Mouse (Mus musculus): Measurements from ENCODE around the gene Ank3. TPM values are rescaled to one million over a fixed set of nuclear protein-coding genes. Genes with fewer than 3 reads are reported as not detected.

Ank3 gene
- polyA plus RNA-seq, 1 experiment from 2014 or later = 8.3 TPM

DNA sequence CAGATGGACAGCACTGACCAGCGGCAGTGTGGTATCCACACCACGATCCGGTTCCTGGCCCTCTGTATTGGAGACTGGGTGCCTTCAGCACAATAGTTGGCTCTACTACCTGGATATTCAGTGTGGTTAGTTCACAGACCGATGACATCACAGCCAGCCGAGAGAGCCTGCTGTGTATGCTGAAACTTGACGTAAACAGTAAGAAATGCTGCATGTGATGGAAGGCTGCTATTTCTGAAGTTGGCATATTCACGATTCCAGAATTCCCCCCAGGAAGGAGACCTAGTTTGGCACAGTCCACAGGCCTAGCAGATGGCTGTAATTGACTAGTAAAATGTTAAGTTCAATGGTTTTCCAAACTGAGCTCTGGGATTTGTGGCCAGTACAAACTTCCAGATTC, 521.2 kb downstream of the Ank3 start:
- no peak overlapping the region for H3K4me2 ChIP-seq
- WGBS (ENCODE audit: insufficient replicate concordance) = 76% methylated on average over 7 of the region's 7 CpGs
- H3K4me3 ChIP-seq (replicated peaks) = no peak overlapping the region
- H3K36me3 ChIP-seq (replicated peaks) = no peaks in the 10 kb centered on the region
- H3K9ac ChIP-seq = no peak overlapping the region
- peaks cover 22% of the 10 kb centered on the region for H3K4me1 ChIP-seq (replicated peaks)
- H3K9me3 ChIP-seq (replicated peaks) = no peaks in the 10 kb centered on the region
- H3K27me3 ChIP-seq = peaks cover 62% of the 10 kb centered on the region
- H3K27ac ChIP-seq (replicated peaks) = no peak overlapping the region
- ATAC-seq (ENCODE audit: insufficient read depth) = no peak

DNA sequence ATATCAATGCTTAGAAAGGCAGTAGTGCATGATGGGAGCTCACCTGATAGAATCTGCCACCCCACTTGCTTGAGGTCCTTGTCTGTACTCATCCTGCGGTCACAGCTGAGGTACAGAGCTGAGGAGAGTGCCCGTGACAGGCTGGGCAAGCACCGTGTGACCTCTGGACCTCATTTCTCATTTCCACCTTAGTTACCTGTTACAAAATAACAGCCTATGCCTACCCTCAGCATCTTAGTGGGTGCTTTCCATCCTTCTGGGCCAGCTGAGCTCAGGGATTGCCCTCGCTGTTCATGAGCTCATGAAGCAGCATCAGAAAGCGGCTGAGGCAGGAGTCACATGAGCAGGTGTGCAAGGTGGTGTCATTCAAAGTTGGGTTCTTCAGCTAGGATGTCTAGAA, 523.5 kb downstream of the Ank3 start:
- no peaks in the 10 kb centered on the region for H3K9me3 ChIP-seq (replicated peaks)
- H3K4me1 ChIP-seq (replicated peaks) = peaks cover 30% of the 10 kb centered on the region
- H3K4me3 ChIP-seq (replicated peaks) = no peak overlapping the region
- no peak overlapping the region for H3K4me2 ChIP-seq
- H3K27ac ChIP-seq (replicated peaks) = no peak overlapping the region
- no peak overlapping the region for H3K9ac ChIP-seq
- H3K36me3 ChIP-seq (replicated peaks) = no peaks in the 10 kb centered on the region
- peaks cover 71% of the 10 kb centered on the region for H3K27me3 ChIP-seq
- 71% methylated on average over 5 of the region's 5 CpGs for WGBS (ENCODE audit: insufficient replicate concordance)
- ATAC-seq (ENCODE audit: insufficient read depth) = no peak

GRCm38 (mm10) chr10:69923801-69924200, 525.2 kb downstream of the Ank3 start:
- H3K27me3 ChIP-seq = peaks cover 84% of the 10 kb centered on the region
- H3K9me3 ChIP-seq (replicated peaks) = no peaks in the 10 kb centered on the region
- H3K36me3 ChIP-seq (replicated peaks) = no peaks in the 10 kb centered on the region
- H3K9ac ChIP-seq = peak overlapping the region; percentile 41; the same call in 1 of the 2 replicates
- peak overlapping the region; percentile 74 for H3K4me2 ChIP-seq
- ATAC-seq (ENCODE audit: insufficient read depth) = peak; percentile 19; the same call in 1 of the 2 replicates
- H3K4me3 ChIP-seq (replicated peaks) = peak overlapping the region; percentile 46
- 26% methylated on average over 8 of the region's 8 CpGs for WGBS (ENCODE audit: insufficient replicate concordance)
- H3K4me1 ChIP-seq (replicated peaks) = peaks cover 30% of the 10 kb centered on the region
- peak overlapping the region; percentile 80 for H3K27ac ChIP-seq (replicated peaks)

DNA sequence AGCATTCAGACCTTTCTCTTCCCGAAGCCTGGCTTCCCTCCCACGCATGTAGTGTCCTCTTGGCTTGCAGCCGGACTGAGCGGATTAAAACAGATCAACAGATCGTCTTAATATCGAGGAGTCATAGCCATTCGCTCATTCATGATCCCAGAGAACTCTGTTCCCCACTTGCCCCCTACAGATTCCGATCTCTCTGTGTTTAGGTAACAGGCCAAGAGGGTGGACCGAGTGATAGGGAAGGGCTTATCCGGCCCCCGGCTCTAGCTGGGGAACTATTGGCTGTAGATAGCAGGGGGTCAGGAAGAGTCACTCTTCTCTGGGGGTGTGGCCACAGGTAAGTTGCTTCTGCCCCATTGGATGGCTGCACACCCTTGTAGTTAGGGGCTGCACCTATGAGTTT, 525.7 kb downstream of the Ank3 start:
- Histone ChIP-seq H3K36me3 (replicated peaks) (no peaks in the 10 kb centered on the region), H3K27ac (replicated peaks) (peak overlapping the region; percentile 80), H3K4me1 (replicated peaks) (peaks cover 30% of the 10 kb centered on the region), H3K4me3 (replicated peaks) (peak overlapping the region; percentile 46), H3K4me2 (peak overlapping the region; percentile 74), H3K9me3 (replicated peaks) (no peaks in the 10 kb centered on the region), H3K9ac (peak overlapping the region; percentile 41; the same call in 1 of the 2 replicates), H3K27me3 (peaks cover 82% of the 10 kb centered on the region)
- ATAC-seq (ENCODE audit: insufficient read depth) = peak; percentile 82
- 7% methylated on average over 11 of the region's 11 CpGs for WGBS (ENCODE audit: insufficient replicate concordance)

GRCm38 (mm10) chr10:69924845-69925244, 526.3 kb downstream of the Ank3 start:
- Histone ChIP-seq H3K27ac (replicated peaks) (peak overlapping the region; percentile 80), H3K4me1 (replicated peaks) (peaks cover 30% of the 10 kb centered on the region), H3K9me3 (replicated peaks) (no peaks in the 10 kb centered on the region), H3K27me3 (peaks cover 82% of the 10 kb centered on the region), H3K4me2 (peak overlapping the region; percentile 74), H3K4me3 (replicated peaks) (peak overlapping the region; percentile 46), H3K36me3 (replicated peaks) (no peaks in the 10 kb centered on the region), H3K9ac (peak overlapping the region; percentile 39)
- WGBS (ENCODE audit: insufficient replicate concordance) = 3% methylated on average over 14 of the region's 14 CpGs
- peak; percentile 47 for ATAC-seq (ENCODE audit: insufficient read depth)

- H3K9me3 ChIP-seq (replicated peaks) = no peaks in the 10 kb centered on the region
- peak overlapping the region; percentile 80 for H3K27ac ChIP-seq (replicated peaks)
- peak overlapping the region; percentile 46 for H3K4me3 ChIP-seq (replicated peaks)
- peaks cover 29% of the 10 kb centered on the region for H3K4me1 ChIP-seq (replicated peaks)
- WGBS (ENCODE audit: insufficient replicate concordance) = 2% methylated on average over 19 of the region's 19 CpGs
- peak overlapping the region; percentile 74 for H3K4me2 ChIP-seq
- H3K9ac ChIP-seq = peak overlapping the region; percentile 39; the same call in 1 of the 2 replicates
- H3K36me3 ChIP-seq (replicated peaks) = no peaks in the 10 kb centered on the region
- peaks cover 81% of the 10 kb centered on the region for H3K27me3 ChIP-seq
- peak; percentile 49 for ATAC-seq (ENCODE audit: insufficient read depth)
These were observed 526.9 kb downstream of the Ank3 start for GRCm38 (mm10) chr10:69925285-69926157.

- Histone ChIP-seq H3K4me2 (peak overlapping the region; percentile 74), H3K4me1 (replicated peaks) (peaks cover 25% of the 10 kb centered on the region), H3K36me3 (replicated peaks) (no peaks in the 10 kb centered on the region), H3K27me3 (peaks cover 74% of the 10 kb centered on the region), H3K27ac (replicated peaks) (peak overlapping the region; percentile 80), H3K9ac (0 out of 2 replicates have a peak overlapping the region, but pooled peaks have one; percentile 18), H3K9me3 (replicated peaks) (no peaks in the 10 kb centered on the region), H3K4me3 (replicated peaks) (peak overlapping the region; percentile 46)
- no peak for ATAC-seq (ENCODE audit: insufficient read depth)
- WGBS (ENCODE audit: insufficient replicate concordance) = 4% methylated on average over 11 of the region's 11 CpGs
These were observed 527.7 kb downstream of the Ank3 start for GRCm38 (mm10) chr10:69926158-69926882.

- no peak for ATAC-seq (ENCODE audit: insufficient read depth)
These were observed 528.4 kb downstream of the Ank3 start for GRCm38 (mm10) chr10:69927012-69927411.

DNA sequence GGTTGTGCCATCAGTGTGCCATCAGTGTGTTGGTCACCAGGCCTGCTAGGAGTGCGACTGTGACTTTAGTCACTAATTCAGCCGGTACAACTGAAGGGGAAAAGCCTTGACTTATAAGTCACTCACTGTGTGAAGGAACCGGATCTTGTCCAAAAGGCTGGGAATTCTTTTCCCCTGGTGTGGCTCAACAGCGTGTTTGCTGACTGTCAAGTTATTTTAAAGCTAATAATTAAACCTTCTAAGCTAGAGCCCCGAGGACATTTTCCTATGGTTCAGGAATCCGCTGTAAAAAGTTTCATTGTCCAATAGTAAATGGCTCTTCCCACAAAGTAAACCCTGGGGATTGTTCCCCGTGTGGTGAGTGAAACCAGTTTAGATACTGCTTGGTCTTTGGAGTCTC, 529.8 kb downstream of the Ank3 start:
- WGBS (ENCODE audit: insufficient replicate concordance) = 57% methylated on average over 7 of the region's 7 CpGs

More at GRCm38 (mm10) chr10:69927012-69927411, 528.4 kb downstream of the Ank3 start:
- peak overlapping the region; percentile 80 for H3K27ac ChIP-seq (replicated peaks)
- no peak overlapping the region for H3K9ac ChIP-seq
- H3K27me3 ChIP-seq = peaks cover 67% of the 10 kb centered on the region
- H3K9me3 ChIP-seq (replicated peaks) = no peaks in the 10 kb centered on the region
- WGBS (ENCODE audit: insufficient replicate concordance) = 22% methylated on average over 9 of the region's 9 CpGs
- peak overlapping the region; percentile 74 for H3K4me2 ChIP-seq
- no peaks in the 10 kb centered on the region for H3K36me3 ChIP-seq (replicated peaks)
- H3K4me3 ChIP-seq (replicated peaks) = peak overlapping the region; percentile 46; the same call in 1 of the 2 replicates
- peaks cover 25% of the 10 kb centered on the region for H3K4me1 ChIP-seq (replicated peaks)

GRCm38 (mm10) chr10:69930503-69930902, 531.9 kb downstream of the Ank3 start:
- Histone ChIP-seq H3K27me3 (peaks cover 35% of the 10 kb centered on the region), H3K36me3 (replicated peaks) (peaks cover 4% of the 10 kb centered on the region), H3K4me3 (replicated peaks) (no peak overlapping the region), H3K9ac (no peak overlapping the region), H3K27ac (replicated peaks) (peak overlapping the region; percentile 24), H3K4me2 (no peak overlapping the region), H3K9me3 (replicated peaks) (no peaks in the 10 kb centered on the region), H3K4me1 (replicated peaks) (peaks cover 1% of the 10 kb centered on the region)
- WGBS (ENCODE audit: insufficient replicate concordance) = 69% methylated on average over 8 of the region's 8 CpGs
- ATAC-seq (ENCODE audit: insufficient read depth) = peak; percentile 22; the same call in 1 of the 2 replicates

More for the DNA sequence above, 529.8 kb downstream of the Ank3 start:
- no peak for ATAC-seq (ENCODE audit: insufficient read depth)
- peaks cover 54% of the 10 kb centered on the region for H3K27me3 ChIP-seq
- H3K4me3 ChIP-seq (replicated peaks) = no peak overlapping the region
- H3K27ac ChIP-seq (replicated peaks) = peak overlapping the region; percentile 61
- H3K4me1 ChIP-seq (replicated peaks) = peaks cover 22% of the 10 kb centered on the region
- no peaks in the 10 kb centered on the region for H3K36me3 ChIP-seq (replicated peaks)
- H3K4me2 ChIP-seq = 0 out of 2 replicates have a peak overlapping the region, but pooled peaks have one; percentile 74
- H3K9me3 ChIP-seq (replicated peaks) = no peaks in the 10 kb centered on the region
- no peak overlapping the region for H3K9ac ChIP-seq
